Mouse (Mus musculus) activated CD4-positive, CD25-positive, alpha-beta regulatory T cell, adult 4 months (primary cell): ENCODE measurements around the gene Stk38. TPM values are rescaled to one million over a fixed set of nuclear protein-coding genes. Genes with fewer than 3 reads are reported as not detected.

ENCODE experiments used
- ATAC-seq: one replicate; pipeline ENCODE4 v1.8.0; 2017
- polyA plus RNA-seq, 2 experiments: library from polyadenylated mRNA; unstranded; fragments of 100-300 nt; shearing (Covaris generic); gene quantifications; one replicate each; pipeline ENCODE4 v1.2.1; 2017

Gene Stk38
- polyA plus RNA-seq, 2 experiments from 2014 or later = 196 to 222 TPM

GRCm38 (mm10) chr17:28951831-28952799 lies 55.7 kb downstream of the Stk38 start, which contains the start of gene Kctd20:
TSS of gene Kctd20 (plus strand) at chr17:28951950.
- peak; percentile 67 for ATAC-seq

- no peak for ATAC-seq
Observed at GRCm38 (mm10) chr17:28950751-28951150, 57.0 kb downstream of the Stk38 start.

GRCm38 (mm10) chr17:28948661-28949060 lies 59.1 kb downstream of the Stk38 start:
- no peak for ATAC-seq

- ATAC-seq = no peak
Observed at GRCm38 (mm10) chr17:28947011-28947939, 60.5 kb downstream of the Stk38 start.

GRCm38 (mm10) chr17:28944481-28944880 lies 63.3 kb downstream of the Stk38 start:
- no peak for ATAC-seq

GRCm38 (mm10) chr17:28943740-28944139 lies 64.1 kb downstream of the Stk38 start, which contains the start of gene Pxt1:
TSS of gene Pxt1 (minus strand) at chr17:28943840.
- ATAC-seq = no peak

GRCm38 (mm10) chr17:28942101-28942500 lies 65.7 kb downstream of the Stk38 start:
- ATAC-seq = no peak

GRCm38 (mm10) chr17:28940776-28941555 lies 66.8 kb downstream of the Stk38 start:
- no peak for ATAC-seq

GRCm38 (mm10) chr17:28936622-28937345 lies 71.0 kb downstream of the Stk38 start:
- ATAC-seq = no peak

GRCm38 (mm10) chr17:28936133-28936532 lies 71.7 kb downstream of the Stk38 start:
- ATAC-seq = no peak

GRCm38 (mm10) chr17:28934120-28934916 lies 73.5 kb downstream of the Stk38 start:
- ATAC-seq = no peak

- ATAC-seq = no peak
Observed at GRCm38 (mm10) chr17:28932274-28932673, 75.5 kb downstream of the Stk38 start.

- no peak for ATAC-seq
Observed at GRCm38 (mm10) chr17:28931436-28932211, 76.2 kb downstream of the Stk38 start.

GRCm38 (mm10) chr17:28930392-28931074 lies 77.3 kb downstream of the Stk38 start:
- ATAC-seq = no peak

- no peak for ATAC-seq
Observed at GRCm38 (mm10) chr17:28929369-28929768, 78.4 kb downstream of the Stk38 start.

GRCm38 (mm10) chr17:28928004-28928403 lies 79.8 kb downstream of the Stk38 start:
- ATAC-seq = no peak

- ATAC-seq = no peak
Observed at GRCm38 (mm10) chr17:28926866-28927635, 80.7 kb downstream of the Stk38 start.

- no peak for ATAC-seq
Observed at GRCm38 (mm10) chr17:28926380-28926779, 81.4 kb downstream of the Stk38 start.
